Mouse (Mus musculus) lung, adult 2 months (tissue): ENCODE measurements around the gene Hist1h2ap. TPM values are rescaled to one million over a fixed set of nuclear protein-coding genes. Genes with fewer than 3 reads are reported as not detected.
"Not testable (repeated sequence)": the region's sequence is repeated elsewhere in the genome, so short reads cannot be mapped to it uniquely, and the experiment has no call there.

Experiments
- DNase-seq: peaks from one replicate; pipeline ENCODE4 v3.0.0; 2022
- H3K4me1 ChIP-seq: fragments of 200-500 bp; 2 replicates; pipeline ENCODE4 v1.6.1; 2011; ENCODE audit warnings: low read length; ENCODE audit not compliant: control insufficient read depth, insufficient read depth
- H3K4me3 ChIP-seq: fragments of 200-500 bp; replicated peaks from 2 replicates; pipeline ENCODE3; 2011; ENCODE audit warnings: low read depth, mild to moderate bottlenecking, control low read depth, low read length; ENCODE audit errors: extremely low read depth
- CTCF ChIP-seq: fragments of 200-500 bp; IDR thresholded peaks from 2 replicates; pipeline ENCODE4 v1.5.1; 2011; ENCODE audit warnings: mild to moderate bottlenecking, low read length, control low read depth; ENCODE audit not compliant: insufficient read depth
- POLR2A ChIP-seq: fragments of 200-500 bp; IDR thresholded peaks from 2 replicates; pipeline ENCODE4 v1.6.1; 2011; ENCODE audit warnings: low read depth, mild to moderate bottlenecking, control low read depth, low read length, borderline replicate concordance; ENCODE audit errors: extremely low read depth
- WGBS: fragments of 180-500 bp; shearing (Covaris S2); methylation state at CpG from one replicate; pipeline ENCODE4 v1.1.7; 2018; 5-methylcytosine and 5-hydroxymethylcytosine counted together
- polyA plus RNA-seq: library from polyadenylated mRNA; depleted of rRNA; stranded (reverse); fragments of >200 nt; gene quantifications from 2 replicates; pipeline ENCODE4 v1.2.3, GENCODE M21; 2012; rRNA removed

The Hist1h2ap gene
- 59.2 and 67.3 TPM in 2 replicates for polyA plus RNA-seq

DNA sequence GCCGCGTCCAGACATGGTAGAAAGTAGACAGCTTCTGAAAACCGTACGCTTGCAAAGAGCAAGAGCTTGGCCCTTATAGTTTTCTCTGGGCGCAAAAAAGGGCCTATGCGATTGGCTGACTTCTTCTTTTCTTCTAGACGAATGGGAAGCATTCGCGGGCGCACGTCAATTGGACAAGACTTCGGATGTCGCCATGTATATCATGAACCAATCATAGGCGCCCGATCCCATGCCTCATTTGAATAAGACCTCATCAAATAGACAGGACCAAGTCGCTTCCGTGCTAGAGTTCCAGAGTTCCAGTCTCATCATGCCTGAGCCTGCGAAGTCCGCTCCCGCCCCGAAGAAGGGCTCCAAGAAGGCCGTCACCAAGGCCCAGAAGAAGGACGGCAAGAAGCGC lies at the start of gene Hist1h2ap, which contains the start of gene Hist1h2br:
TSS of gene Hist1h2ap (minus strand) at position 47 of the 400 bp plus-strand sequence.
TSS of gene Hist1h2br (plus strand) at position 283 of the 400 bp plus-strand sequence.
- WGBS = no CpG with 5 or more reads among the region's 24 CpGs
- not testable (repeated sequence) for H3K4me1 ChIP-seq, H3K4me3 ChIP-seq, DNase-seq

DNA sequence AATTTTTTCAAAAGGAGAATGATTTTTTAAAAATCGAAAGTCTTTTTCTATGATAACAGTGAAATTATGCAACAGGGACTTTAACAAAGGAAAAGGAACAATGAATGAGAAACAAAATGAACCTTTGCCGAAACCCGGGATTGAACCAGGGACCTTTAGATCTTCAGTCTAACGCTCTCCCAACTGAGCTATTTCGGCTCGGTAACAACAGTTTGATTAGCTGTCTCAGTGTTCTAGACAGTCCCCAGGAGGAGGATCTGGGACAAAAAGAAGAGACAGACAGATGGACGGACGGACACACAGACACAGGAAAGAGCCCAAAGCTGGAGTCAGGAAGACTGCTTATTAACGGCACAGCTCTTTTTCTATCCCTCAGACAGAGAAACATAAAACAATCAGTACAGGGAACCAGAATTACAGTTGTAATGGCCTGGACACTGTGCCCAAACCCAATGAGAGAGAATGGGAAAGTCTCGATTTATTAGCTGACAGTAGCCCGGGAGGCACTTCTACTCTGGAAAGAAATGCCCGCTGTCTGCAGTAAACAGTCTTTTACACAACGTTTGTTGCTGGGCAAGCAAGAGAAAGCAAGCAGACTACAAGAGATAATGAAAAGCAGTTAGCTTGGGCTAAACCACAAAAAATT lies 49.6 kb upstream of the Hist1h2ap start:
- TF ChIP-seq CTCF = no peak
- TF ChIP-seq POLR2A = no peak
- H3K4me3 ChIP-seq = no peak overlapping the region
- 6% methylated on average over 13 of the region's 13 CpGs for WGBS
- no peaks in the 10 kb centered on the region for H3K4me1 ChIP-seq
- no peak for DNase-seq

DNA sequence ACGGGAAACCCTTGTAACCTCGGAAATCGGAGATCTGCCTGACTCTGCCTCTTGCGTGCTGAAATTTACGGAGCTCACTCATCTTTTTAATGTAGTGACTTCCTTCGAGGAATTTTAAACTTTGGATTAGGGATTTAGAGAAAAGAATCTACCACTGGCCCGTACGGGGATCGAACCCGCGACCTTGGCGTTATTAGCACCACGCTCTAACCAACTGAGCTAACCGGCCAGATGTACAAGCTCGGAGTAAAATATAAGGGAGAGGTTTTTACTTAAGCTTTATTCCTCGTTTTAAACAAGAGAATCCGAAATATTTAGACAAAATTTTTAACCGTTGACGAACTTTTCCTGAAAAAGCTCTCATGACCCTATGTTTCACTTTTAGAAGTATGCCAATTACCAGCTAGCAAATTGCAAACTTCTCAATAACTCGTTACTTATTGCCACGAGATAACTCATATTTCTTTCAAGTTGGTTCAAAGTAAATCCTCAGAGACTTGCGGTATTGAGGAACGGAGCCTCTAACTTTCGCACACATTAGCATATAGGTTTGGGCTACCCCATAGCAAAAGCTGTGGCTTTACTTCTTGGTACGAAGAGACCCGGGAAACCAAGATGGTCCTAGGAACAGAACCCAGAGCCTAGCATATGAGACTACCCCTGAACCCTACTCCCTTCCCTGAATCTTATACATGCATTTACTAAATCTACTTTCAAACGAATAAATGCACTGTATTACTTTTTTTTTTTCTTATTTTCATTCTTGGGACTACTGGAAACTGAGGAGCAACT lies 48.8 kb upstream of the Hist1h2ap start:
- H3K4me3 ChIP-seq = no peak overlapping the region

DNA sequence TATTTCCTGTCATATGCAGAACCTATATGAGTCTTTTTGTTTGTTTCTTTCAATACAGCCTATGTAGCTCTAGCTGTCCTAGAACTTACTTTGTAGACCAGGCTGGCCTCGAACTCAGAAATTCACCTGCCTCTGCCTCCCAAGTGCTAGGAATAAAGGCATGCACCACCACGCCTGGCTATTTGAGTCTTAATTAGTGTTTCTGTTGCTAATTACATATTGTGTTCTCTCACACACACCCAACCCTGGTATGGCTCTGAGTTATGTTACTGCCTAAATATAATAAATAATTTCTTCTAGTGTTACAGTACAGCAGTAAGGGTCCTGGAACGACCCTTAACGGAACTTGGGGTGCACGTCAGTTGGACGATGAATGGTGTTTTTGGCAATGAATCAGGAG lies 47.4 kb upstream of the Hist1h2ap start:
- TF ChIP-seq POLR2A = no peak
- TF ChIP-seq CTCF = no peak
- WGBS = 82% methylated on average over 6 of the region's 6 CpGs
- no peak for DNase-seq
- H3K4me1 ChIP-seq = no peaks in the 10 kb centered on the region
- H3K4me3 ChIP-seq = no peak overlapping the region

More for the DNA sequence above, 48.8 kb upstream of the Hist1h2ap start:
- H3K4me1 ChIP-seq = no peaks in the 10 kb centered on the region
- DNase-seq = no peak
- WGBS = 9% methylated on average over 27 of the region's 27 CpGs
- TF ChIP-seq POLR2A (no peak), CTCF (no peak)

DNA sequence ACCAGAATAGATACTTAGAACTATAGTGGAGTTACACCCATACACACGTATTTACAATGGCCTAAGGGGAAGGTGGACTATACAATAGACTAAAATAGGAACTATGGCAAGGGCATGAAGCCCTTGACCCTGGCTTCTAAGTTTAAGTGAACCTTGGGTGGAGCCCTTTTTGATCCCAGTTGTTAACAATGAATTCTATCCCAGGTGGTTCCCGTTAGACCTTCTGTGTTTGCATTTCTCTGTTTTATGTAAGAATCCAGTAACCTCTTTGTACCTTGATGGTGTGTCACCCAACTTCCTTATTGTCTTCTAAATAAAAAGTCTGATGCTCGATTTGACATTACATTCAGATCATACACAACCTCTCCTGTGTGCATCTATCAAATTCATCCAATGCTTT lies 32.2 kb upstream of the Hist1h2ap start:
- not testable (repeated sequence) for H3K4me3 ChIP-seq, DNase-seq, H3K4me1 ChIP-seq
- 53% methylated on average over 3 of the region's 3 CpGs for WGBS

DNA sequence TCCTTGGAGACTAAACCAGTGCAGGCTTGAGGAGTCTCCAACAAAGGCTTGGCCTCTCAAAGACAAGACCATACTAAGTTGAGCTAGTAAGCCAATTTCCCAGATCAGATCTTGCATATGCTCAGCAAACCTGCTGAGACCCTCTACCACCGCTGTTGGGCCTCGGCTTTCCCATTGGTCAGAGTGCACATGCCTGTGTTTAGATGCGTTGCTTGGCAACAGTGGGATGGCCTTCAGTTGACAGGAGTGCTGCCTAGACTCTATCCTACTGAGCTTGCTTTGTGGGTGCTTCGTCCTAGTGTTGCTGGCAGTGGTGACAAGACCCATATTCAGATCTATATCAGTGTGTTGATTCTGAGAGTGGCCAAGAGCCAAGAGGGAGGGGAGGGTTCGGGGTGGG lies 28.3 kb upstream of the Hist1h2ap start:
- TF ChIP-seq POLR2A (no peak), CTCF (no peak)
- Histone ChIP-seq H3K4me3 (no peak overlapping the region), H3K4me1 (no peaks in the 10 kb centered on the region)
- DNase-seq = no peak
- 26% methylated on average over 5 of the region's 5 CpGs for WGBS

DNA sequence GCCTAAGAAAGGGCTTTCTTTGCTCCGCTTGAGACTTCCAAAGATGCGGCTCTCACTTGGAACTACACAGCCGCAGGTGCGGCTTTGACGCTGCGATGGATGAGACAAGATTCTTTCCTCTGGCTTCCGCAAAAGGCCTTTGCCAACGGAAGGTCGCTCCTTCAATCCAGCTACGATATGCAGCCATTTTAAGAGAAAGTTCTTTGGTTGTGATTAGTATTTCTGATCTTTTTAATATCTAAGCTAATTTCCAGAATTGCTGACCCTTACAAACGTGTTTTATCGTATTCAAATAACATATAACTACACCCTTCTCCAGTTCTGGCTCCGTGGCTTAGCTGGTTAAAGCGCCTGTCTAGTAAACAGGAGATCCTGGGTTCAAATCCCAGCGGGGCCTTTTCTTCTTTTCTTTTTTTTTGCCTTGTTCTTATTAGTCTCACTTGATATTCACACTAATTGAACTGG lies 22.4 kb upstream of the Hist1h2ap start:
- Histone ChIP-seq H3K4me1 (no peaks in the 10 kb centered on the region), H3K4me3 (peak overlapping the region; percentile 27)
- 12% methylated on average over 15 of the region's 15 CpGs for WGBS
- TF ChIP-seq POLR2A (no peak), CTCF (no peak)
- no peak for DNase-seq

DNA sequence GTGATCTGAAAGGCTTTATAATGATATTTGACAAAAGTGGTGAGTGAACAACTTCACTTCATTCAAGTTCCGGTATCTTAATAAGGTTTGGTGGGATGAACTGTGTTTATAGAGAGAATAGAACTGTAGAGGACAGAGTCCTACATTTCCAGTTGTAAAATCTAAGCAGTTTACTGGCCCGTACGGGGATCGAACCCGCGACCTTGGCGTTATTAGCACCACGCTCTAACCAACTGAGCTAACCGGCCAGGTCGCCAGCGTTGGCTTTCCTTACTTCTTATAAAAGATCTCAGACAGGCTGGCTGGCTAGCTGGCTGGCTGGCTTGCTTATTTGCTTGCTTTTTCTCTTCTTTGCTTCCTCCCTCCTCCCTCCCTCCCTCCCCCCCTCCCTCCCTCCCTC lies 21.8 kb upstream of the Hist1h2ap start:
- Histone ChIP-seq H3K4me3 (no peak overlapping the region), H3K4me1 (no peaks in the 10 kb centered on the region)
- peak; percentile 50 for DNase-seq
- TF ChIP-seq CTCF = no peak
- TF ChIP-seq POLR2A = no peak
- WGBS = 9% methylated on average over 11 of the region's 11 CpGs

DNA sequence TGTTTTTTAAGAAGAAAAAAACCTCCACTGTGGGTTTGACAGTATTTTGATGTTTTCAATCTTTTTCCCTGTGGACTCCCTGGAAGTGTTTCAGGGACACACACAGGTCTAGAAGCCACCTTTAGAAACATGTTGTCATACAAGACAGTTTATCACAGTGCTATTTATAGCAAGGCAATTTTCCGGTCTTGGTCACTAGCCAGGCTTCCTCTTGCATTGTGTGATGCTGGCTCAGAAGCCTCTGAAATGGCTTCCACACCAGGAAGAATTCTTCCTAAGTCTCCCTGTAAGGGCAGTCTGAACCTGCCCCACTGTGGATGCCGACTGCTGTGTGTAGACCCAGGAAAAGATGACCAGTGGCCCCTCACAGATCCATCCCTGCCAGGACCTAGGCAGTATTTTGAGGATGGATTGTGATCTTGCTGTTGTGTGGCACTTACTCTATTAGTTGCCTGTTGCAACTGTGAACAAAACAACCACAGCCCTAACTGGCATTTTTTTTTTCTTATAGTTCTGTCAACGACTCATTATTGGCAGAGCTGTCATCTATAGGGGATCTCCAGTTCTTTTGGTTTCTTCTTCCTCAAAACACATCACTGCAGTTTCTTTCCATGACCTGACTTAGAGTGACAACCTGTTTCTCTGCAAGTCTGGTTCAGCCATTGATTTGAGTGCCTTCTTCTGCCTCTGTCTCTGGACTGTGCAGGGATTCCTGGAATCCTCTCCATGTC lies 19.1 kb upstream of the Hist1h2ap start:
- DNase-seq = no peak
- H3K4me3 ChIP-seq = no peak overlapping the region
- WGBS = 31% methylated on average over 3 of the region's 3 CpGs
- no peaks in the 10 kb centered on the region for H3K4me1 ChIP-seq
- TF ChIP-seq CTCF (no peak), POLR2A (no peak)

DNA sequence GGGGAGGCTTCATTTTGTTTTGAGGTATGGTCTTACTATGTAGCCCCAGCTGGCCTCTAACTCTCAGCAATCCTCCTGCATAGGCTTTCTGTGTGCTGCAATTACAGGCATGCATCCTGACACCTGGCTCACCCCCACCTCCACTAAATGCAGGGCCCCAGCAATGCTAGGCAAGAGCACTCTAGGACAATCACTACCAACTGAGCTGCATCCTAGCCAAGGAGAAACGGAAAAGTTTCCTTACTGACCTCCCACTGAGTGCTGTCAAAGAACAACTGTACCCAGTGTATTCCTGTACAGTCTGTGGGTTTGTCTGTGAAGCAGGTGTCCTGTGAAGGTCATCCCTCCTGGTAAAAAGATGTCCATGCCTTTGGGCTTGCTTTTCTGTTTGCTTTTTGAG lies 17.4 kb upstream of the Hist1h2ap start:
- DNase-seq, H3K4me1 ChIP-seq, H3K4me3 ChIP-seq: not testable (repeated sequence)
- 79% methylated on average over 1 of the region's 1 CpGs for WGBS
